Mouse (Mus musculus): Measurements from ENCODE around the gene Tef. TPM values are rescaled to one million over a fixed set of nuclear protein-coding genes. Genes with fewer than 3 reads are reported as not detected.

Gene Tef
- total RNA-seq, 2 experiments from 2014 or later: 68.1 to 69.6 TPM

GRCm38 (mm10) chr15:81845724-81846123 lies 43.5 kb downstream of the Tef start:
- intact Hi-C loops (cut with DNase I): no loop called here
- DNase-seq: no peak

- intact Hi-C loops (cut with DNase I): no loop called here
- DNase-seq: no peak
Measured at GRCm38 (mm10) chr15:81846755-81847154, 44.5 kb downstream of the Tef start.

- DNase-seq: no peak
- intact Hi-C loops (cut with DNase I): no loop called here
Measured at GRCm38 (mm10) chr15:81847161-81847560, 44.9 kb downstream of the Tef start.

GRCm38 (mm10) chr15:81847861-81848260 lies 45.6 kb downstream of the Tef start:
- intact Hi-C loops (cut with DNase I): no loop called here
- DNase-seq: no peak

- intact Hi-C loops (cut with DNase I): no loop called here
- peak; percentile 52 for DNase-seq
Measured at GRCm38 (mm10) chr15:81848301-81848700, 46.1 kb downstream of the Tef start.

GRCm38 (mm10) chr15:81849104-81849503 lies 46.9 kb downstream of the Tef start:
- intact Hi-C loops (cut with DNase I): no loop called here
- no peak for DNase-seq

GRCm38 (mm10) chr15:81850718-81851117 lies 48.5 kb downstream of the Tef start:
- intact Hi-C loops (cut with DNase I): no loop called here

GRCm38 (mm10) chr15:81851375-81851774 lies 49.2 kb downstream of the Tef start:
- no peak for DNase-seq
- intact Hi-C loops (cut with DNase I): no loop called here

More at GRCm38 (mm10) chr15:81850718-81851117, 48.5 kb downstream of the Tef start:
- no peak for DNase-seq

- intact Hi-C loops (cut with DNase I): no loop called here
- DNase-seq: no peak
Measured at GRCm38 (mm10) chr15:81852411-81853000, 50.3 kb downstream of the Tef start.

GRCm38 (mm10) chr15:81853081-81853480 lies 50.9 kb downstream of the Tef start:
- intact Hi-C loops (cut with DNase I): no loop called here
- DNase-seq: no peak

GRCm38 (mm10) chr15:81856030-81856790 lies 54.0 kb downstream of the Tef start:
- peak; percentile 89 for DNase-seq
- intact Hi-C loops (cut with DNase I): no loop called here

- DNase-seq: no peak
Measured at GRCm38 (mm10) chr15:81856938-81857723, 54.9 kb downstream of the Tef start.

GRCm38 (mm10) chr15:81857724-81858116 lies 55.5 kb downstream of the Tef start:
- intact Hi-C loops (cut with DNase I): no loop called here
- DNase-seq: peak; percentile 41

More at GRCm38 (mm10) chr15:81856938-81857723, 54.9 kb downstream of the Tef start:
- intact Hi-C loops (cut with DNase I): no loop called here

GRCm38 (mm10) chr15:81858138-81858516 lies 55.9 kb downstream of the Tef start:
- intact Hi-C loops (cut with DNase I): no loop called here
- peak; percentile 88 for DNase-seq

- peak; percentile 59 for DNase-seq
- intact Hi-C loops (cut with DNase I): no loop called here
Measured at GRCm38 (mm10) chr15:81858517-81859329, 56.5 kb downstream of the Tef start, which contains the start of gene Tob2. Tob2 (minus strand) TSS chr15:81858796.

- intact Hi-C loops (cut with DNase I): no loop called here
- DNase-seq: peak; percentile 89
Measured at GRCm38 (mm10) chr15:81859330-81860255, 57.4 kb downstream of the Tef start.

GRCm38 (mm10) chr15:81860471-81861135 lies 58.4 kb downstream of the Tef start:
- intact Hi-C loops (cut with DNase I): no loop called here
- peak; percentile 28 for DNase-seq

GRCm38 (mm10) chr15:81864238-81864637 lies 62.0 kb downstream of the Tef start:
- DNase-seq: no peak
- intact Hi-C loops (cut with DNase I): no loop called here

GRCm38 (mm10) chr15:81869985-81870384 lies 67.8 kb downstream of the Tef start:
- intact Hi-C loops (cut with DNase I): no loop called here
- DNase-seq: no peak

All from left cerebral cortex, postnatal 4 days (tissue).